Mouse (Mus musculus) brain, embryonic 14.5 days (tissue): ENCODE data around the gene Slc48a1.

Experiments used
- CTCF ChIP-seq: fragments of 200-500 bp; IDR thresholded peaks from 2 replicates; pipeline ENCODE4 v1.5.1; 2012; ENCODE audit warnings: inconsistent platforms, mild to moderate bottlenecking, moderate library complexity, borderline replicate concordance; ENCODE audit not compliant: insufficient read depth, insufficient read length; ENCODE audit errors: extremely low read depth
- POLR2A ChIP-seq: fragments of 200-500 bp; IDR thresholded peaks from 2 replicates; pipeline ENCODE4 v1.6.1; 2012; ENCODE audit warnings: mild to moderate bottlenecking, inconsistent platforms, borderline replicate concordance; ENCODE audit not compliant: poor library complexity, insufficient read depth, insufficient read length, severe bottlenecking; ENCODE audit errors: extremely low read depth

- TF ChIP-seq POLR2A (no peak), CTCF (no peak)
Measured at GRCm38 (mm10) chr15:97837491-97838061, 59.3 kb downstream of the Slc48a1 start.
